Mouse (Mus musculus) layer of hippocampus, adult 11-12 months (tissue): ENCODE data around the gene Pigz.

ENCODE experiments used
- DNase-seq: peaks from one replicate; pipeline ENCODE4 v3.0.0; 2022; ENCODE audit warnings: low spot score

The Pigz gene

GRCm38 (mm10) chr16:31933751-31934549 is at the start of gene Pigz:
TSS of gene Pigz (plus strand) at chr16:31933851.
- DNase-seq: peak; percentile 65

DNA sequence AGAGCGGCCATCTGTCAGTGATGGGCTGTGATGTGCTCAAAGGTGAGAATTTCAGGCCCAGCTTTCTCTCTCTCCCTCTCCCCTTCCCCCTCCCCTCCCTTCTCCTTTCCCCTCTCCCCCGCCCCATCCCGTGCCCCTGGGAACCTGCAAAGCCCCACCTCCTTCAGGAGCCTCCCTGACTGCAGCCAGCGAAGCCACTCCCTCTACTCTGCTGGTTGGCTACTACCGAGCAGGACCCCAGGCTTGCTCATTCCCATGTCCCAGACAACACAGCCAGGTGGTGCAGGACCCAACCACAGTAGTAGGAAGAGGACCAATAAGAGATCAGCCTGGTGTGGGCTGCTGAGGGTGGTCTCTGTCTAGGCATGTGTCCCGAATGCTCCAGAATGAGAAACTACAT is 49.7 kb upstream of the Pigz start:
- DNase-seq: no peak

GRCm38 (mm10) chr16:31890907-31891306 is 42.7 kb upstream of the Pigz start:
- no peak for DNase-seq

DNA sequence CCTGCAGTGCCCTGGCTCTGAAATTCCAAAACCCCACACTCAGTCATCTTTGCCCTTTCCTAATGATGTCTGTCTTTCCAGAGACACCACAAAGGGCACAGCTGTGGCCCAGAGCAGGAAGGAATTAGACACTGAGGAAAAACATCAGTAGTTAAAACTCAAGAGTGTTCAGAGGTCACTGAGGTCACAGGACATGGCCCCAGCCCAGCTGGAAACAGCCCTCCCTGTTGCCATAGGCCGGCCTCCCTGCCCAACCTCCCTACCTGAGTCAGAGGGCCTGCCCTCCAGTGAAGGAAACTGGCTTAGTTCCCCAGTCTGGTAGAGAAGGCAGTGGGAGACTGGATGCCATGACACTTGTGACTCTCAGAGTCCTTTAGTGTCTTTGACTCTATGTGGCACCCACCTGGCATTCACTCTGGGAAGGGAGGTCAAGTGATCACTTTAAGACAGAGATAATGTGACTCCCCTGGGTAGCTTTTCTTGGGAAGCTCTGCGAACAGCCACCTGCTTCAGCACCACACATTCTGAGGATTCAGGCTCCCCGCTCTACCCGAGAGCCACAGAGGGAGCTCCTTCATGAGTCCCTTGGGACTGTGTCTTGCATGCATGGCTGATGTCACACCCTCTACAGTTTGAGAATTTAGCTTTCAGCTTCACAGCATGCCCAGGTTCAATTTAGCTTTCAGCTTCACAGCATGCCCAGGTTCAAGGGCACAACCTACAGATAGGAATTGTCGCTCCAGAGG is 40.1 kb upstream of the Pigz start:
- no peak for DNase-seq

GRCm38 (mm10) chr16:31896971-31897774 is 36.5 kb upstream of the Pigz start:
- DNase-seq: peak; percentile 67

DNA sequence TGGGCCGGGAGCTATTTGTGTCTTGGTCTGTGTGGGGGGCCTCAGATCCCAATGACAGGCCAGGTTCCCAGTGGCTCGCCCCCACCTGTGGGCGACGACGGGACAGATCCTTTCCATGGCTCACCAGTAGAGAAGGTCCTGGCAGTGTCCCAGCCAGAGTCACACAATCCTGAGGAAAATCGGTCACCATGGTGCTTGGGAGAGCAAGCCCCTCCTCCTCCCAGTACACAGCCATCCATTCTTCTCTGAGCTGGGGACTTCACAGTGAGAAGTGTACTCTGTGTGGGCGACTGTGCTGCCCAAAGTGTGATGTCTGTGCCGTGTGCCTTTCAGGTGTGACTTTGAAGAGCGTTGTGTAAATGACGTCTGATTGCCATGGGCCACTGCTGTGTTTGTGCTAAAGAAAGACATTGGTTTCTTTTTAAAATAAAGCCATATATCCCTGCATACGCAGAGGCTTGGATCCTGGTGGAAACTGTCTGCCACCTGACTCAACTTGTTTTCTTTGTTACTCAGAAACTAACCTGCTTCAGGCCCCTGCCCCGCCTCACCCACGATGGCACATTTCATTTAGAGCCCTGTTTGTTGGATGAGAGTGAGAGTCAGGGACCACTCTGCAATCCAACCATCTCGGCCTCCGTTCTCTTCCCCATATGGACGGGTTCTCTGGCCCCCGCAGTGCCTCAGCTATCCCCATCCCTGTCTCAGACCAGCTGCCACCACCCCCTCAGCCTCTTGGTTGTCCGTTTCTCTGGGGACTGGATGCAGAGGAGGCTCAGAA is 34.9 kb upstream of the Pigz start:
- peak; percentile 87 for DNase-seq

- no peak for DNase-seq
Measured at GRCm38 (mm10) chr16:31901886-31902285, 31.8 kb upstream of the Pigz start.

DNA sequence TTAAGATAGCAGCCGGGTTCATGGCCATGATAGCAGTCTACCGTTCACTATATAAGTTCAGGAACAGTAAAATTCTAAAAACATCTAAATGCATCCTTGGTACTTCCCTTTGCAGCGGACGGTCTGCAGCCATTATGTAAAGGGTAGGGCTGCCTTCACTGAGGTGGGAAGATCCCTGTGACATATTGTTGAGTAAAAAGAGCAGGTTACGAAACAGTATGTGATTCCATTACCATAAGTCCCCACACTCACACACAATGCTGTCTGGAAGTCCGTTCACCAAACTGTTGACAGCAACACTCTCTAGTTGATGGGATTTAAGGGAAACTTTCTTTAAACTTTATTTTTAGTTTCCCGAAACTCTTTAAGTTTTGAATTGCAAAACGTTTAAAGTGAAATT is 30.4 kb upstream of the Pigz start:
- DNase-seq: no peak

DNA sequence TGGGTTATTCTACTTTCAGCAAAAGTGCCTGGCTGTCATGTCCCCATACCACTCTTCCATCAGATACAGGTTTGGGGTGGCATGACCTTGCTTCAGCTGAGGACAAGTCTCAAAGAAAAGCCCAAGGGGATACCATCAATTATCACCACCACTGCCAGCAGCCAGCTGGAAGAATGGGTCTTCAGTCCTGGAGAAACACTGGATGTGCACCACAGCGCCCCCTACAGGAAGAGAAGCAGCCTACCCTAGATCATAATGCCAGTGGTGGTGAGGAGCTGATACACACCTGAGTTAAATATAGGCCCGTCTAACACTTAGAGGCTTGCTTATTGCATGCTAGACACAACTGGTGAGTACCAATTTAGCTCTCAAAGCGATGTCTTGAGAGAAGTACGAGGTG is 28.3 kb upstream of the Pigz start:
- DNase-seq: no peak

DNA sequence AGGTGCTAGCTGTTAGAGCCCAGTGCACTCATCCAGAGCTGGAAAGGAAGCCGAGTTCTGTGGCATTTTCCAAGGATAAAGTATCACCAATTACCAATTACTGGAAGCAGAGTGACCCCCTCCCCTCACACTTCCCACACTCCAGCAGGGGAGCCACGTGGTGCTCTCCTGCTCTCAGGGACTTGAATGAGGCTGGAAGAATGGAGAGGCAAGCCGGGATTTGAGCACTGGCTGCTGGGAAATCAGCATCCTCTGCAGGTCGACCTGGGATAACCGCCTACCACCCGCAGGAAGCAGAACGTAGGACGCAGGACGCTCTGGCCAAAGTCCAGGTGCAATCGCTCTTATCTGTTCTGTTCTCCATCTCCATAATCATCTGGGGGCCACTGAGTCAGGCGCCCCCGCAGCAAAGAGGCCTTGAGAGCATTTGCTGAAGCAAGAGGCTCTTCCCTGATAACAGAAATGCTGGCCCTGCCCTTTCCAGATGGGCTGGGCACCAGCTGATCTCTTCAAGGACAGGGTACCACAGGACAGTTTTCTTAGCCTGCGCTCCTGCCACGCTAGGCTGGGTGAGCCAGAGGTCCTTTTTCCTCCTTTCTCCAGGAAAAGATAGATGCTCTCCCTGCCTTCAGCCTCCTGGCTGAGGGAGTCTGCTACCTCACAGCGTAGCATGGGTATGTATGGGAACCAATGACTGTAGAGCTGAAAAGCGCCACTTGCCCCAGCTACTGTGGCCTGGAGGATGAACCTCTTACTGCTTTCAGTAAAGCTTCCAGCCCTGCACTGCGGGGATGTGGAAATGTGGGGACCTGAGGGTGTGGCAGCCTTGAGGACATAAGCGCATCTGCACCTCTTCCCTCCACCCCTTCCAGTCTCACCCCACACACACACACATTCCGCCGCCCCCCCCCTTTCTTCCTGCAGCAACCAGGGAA is 27.5 kb upstream of the Pigz start:
- no peak for DNase-seq

DNA sequence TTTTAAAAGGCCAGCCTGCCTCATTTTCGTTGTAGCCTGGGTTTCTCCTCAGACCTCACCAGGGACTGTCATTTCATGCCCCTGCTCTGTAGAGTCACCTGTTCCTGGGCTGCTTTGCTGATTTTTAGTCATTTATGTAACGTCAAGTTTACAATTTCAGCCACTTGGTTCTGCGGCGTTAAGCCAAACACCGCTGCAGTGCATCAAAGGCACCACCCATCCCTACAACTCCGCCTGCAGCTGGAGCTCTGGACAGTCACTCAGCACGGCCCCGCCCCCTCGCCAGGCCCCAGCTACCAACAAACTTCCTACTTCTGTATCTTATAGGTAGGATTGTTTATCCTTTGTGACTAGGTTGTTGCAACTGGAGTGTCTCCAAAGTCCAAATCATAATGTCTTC is 26.8 kb upstream of the Pigz start:
- no peak for DNase-seq

DNA sequence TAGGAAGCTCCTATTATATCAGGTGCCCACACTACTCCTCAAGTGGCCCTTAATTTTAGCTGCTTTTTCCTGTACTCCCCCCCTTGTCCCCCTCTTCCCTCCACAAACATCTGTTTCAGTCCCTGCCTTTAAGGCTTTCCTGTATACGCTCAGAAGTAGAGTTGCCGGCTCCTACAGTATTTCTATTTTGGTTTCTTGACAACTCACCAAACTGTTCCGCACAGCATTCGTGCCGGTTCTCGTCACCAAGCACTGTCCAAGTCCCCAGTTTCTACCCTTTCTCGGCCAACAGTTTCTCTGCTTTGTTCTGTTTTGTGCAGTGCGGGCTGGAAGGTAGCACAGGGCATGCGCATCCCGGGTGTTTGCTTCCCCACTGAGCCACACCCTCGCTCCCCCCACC is 24.7 kb upstream of the Pigz start:
- no peak for DNase-seq

GRCm38 (mm10) chr16:31910281-31910847 is 23.3 kb upstream of the Pigz start:
- no peak for DNase-seq

GRCm38 (mm10) chr16:31917776-31918175 is 15.9 kb upstream of the Pigz start:
- DNase-seq: no peak

DNA sequence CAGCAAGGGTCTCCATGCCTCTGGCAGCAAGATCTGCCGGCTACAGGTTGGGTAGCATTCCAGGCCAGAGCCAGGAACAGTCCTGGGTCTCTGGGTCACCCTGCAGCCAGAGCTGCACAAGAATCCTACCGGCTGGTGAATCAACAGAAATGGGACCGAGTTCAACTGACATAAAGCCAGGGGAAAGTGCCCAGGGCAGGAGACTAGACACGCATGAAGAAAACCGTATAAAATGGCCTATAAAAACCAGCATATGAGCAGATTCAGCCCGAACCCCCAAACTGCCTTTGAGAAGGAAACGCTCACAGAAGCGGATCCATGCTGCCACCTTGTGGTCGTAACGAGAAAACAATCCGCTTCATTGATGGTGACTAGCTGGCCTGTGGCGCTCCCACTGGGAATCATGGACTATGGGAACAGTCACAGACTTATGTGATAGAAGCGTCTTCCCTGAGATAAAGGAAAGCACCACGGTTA is 15.4 kb upstream of the Pigz start:
- DNase-seq: peak; percentile 90

- no peak for DNase-seq
Measured at GRCm38 (mm10) chr16:31924368-31924767, 9.3 kb upstream of the Pigz start.

- DNase-seq: no peak
Measured at GRCm38 (mm10) chr16:31926091-31926490, 7.6 kb upstream of the Pigz start.

DNA sequence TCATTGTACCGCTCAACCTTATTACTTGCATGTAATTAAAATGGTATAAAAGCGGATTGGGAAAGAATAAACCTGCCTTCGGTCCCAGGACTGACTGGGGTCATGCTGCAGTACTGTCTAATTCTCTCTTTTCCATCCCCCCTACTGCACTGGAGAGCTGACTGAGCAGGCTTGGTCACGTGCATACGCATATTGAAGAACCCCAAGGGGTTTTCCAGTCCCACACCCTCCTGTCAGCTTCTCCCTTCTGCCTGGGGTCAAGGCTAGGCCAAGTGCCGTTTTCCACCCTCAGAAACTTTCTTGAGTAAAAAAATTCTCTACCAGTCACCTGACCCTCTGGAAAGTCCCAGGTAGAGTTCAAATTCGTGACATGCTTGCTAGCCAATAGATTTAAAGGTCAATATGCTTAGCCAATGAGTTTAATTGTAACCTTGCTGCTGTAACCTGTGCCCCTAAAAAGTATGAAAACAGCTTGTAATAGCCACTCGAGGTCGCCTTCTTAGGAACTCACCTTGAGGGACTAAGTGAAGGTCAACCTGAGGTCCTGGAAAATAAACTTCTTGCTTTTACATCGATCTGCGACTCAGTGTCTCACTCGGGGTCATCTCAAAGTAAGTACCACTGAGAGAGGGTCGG is 7.0 kb upstream of the Pigz start:
- no peak for DNase-seq

DNA sequence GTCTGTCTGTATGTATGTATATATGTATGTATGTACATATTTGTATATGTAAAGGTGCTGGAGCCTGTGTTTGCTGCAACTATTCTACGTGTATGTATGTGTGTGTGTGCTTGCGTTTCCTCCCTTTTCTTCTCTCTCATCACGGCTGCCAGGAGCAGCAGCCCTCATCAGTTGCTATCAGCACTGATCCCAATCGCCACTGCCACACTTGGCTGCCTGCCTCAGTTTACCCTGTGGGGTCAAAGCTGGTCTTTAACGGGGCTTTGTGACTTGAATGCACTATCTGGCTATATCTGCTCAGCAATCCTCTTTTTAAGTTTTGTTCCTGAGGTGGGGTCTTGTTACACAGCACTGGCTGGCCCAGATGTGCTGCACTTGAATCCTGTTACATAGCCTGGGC is 6.2 kb upstream of the Pigz start:
- DNase-seq: no peak

- DNase-seq: peak; percentile 49
Measured at GRCm38 (mm10) chr16:31931330-31931729, 2.3 kb upstream of the Pigz start.
